Mouse (Mus musculus) lung, embryonic 14.5 days (tissue): ENCODE results near the gene Vmn2r41. TPM values are rescaled to one million over a fixed set of nuclear protein-coding genes. Genes with fewer than 3 reads are reported as not detected.
"Not testable (repeated sequence)": the region's sequence is repeated elsewhere in the genome, so short reads cannot be mapped to it uniquely, and the experiment has no call there.

Source experiments
- ATAC-seq: fragments of 200-750 bp; cut with Nextera tagmentation; 2 replicates; pipeline ENCODE4 v1.8.0; 2017; ENCODE audit warnings: mild to moderate bottlenecking, moderate TSS enrichment, moderate library complexity; ENCODE audit not compliant: insufficient read depth
- DNase-seq: peaks from one replicate; pipeline ENCODE4 v3.0.0-alpha.2; 2015
- H3K27ac ChIP-seq: fragments of 300-500 bp; sonication (generic); 2 replicates; pipeline ENCODE4 v1.5.1; 2014; ENCODE audit warnings: low read depth, mild to moderate bottlenecking, moderate library complexity
- H3K27me3 ChIP-seq: fragments of 300-500 bp; sonication (generic); 2 replicates; pipeline ENCODE4 v1.6.1; 2014; ENCODE audit warnings: low read length, control low read depth; ENCODE audit not compliant: insufficient read depth
- H3K36me3 ChIP-seq: fragments of 300-500 bp; sonication (generic); 2 replicates; pipeline ENCODE4 v1.6.1; 2014; ENCODE audit warnings: control low read depth; ENCODE audit not compliant: insufficient read depth
- H3K4me1 ChIP-seq: fragments of 300-500 bp; sonication (generic); 2 replicates; pipeline ENCODE4 v1.6.1; 2014; ENCODE audit warnings: antibody characterized with exemption, control low read depth; ENCODE audit not compliant: insufficient read depth
- H3K4me2 ChIP-seq: fragments of 300-500 bp; sonication (generic); 2 replicates; pipeline ENCODE4 v1.6.1; 2014; ENCODE audit warnings: mild to moderate bottlenecking
- H3K4me3 ChIP-seq: fragments of 300-500 bp; sonication (generic); 2 replicates; pipeline ENCODE4 v1.5.1; 2014; ENCODE audit warnings: low read depth, low read length
- H3K9ac ChIP-seq: fragments of 300-500 bp; sonication (generic); 2 replicates; pipeline ENCODE4 v1.6.1; 2014
- H3K9me3 ChIP-seq: fragments of 300-500 bp; sonication (generic); 2 replicates; pipeline ENCODE4 v1.6.1; 2016; ENCODE audit warnings: low read depth, low read length, control low read depth
- WGBS: fragments of 180-500 bp; shearing (Covaris S2); extraction: QIAGEN DNeasy Blood & Tissue Kit; methylation state at CpG from one replicate; pipeline ENCODE4 v1.1.7; 2014; 5-methylcytosine and 5-hydroxymethylcytosine counted together
- polyA plus RNA-seq: library from polyadenylated mRNA; unstranded; fragments of >200 nt; fragmentation: Nextera tagmentation; extraction: Ambion mirVana; gene quantifications from 2 replicates; pipeline ENCODE4 v1.2.1, GENCODE M21; 2014

Vmn2r41 gene
- polyA plus RNA-seq, result not detected in 2 replicates

DNA sequence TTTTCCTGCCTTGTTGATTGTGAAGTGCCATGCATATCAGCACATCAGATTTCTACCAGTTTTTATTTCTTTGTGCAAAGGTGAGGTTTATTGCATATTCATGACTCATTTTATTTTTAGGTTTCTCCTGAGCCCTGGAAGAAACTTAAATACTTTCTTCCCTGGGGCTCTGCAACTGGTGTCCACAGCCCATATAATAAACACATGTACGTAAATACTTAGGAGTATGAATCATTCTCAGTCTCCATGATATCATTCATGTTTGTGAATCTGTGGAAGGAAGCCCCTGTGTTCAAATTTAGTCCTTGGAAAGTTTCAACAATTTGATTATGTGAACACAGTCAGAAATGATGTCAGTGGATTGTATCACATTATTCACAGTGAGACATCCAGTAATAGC, at the start of gene Vmn2r41:
Vmn2r41 (minus strand) TSS at position 101 of the 400 bp plus-strand sequence.
- H3K4me3 ChIP-seq, H3K27ac ChIP-seq, H3K9me3 ChIP-seq, H3K27me3 ChIP-seq, H3K9ac ChIP-seq, H3K4me1 ChIP-seq, H3K4me2 ChIP-seq, DNase-seq, H3K36me3 ChIP-seq, ATAC-seq: not testable (repeated sequence)
- no CpG with 5 or more reads among the region's 1 CpGs for WGBS

DNA sequence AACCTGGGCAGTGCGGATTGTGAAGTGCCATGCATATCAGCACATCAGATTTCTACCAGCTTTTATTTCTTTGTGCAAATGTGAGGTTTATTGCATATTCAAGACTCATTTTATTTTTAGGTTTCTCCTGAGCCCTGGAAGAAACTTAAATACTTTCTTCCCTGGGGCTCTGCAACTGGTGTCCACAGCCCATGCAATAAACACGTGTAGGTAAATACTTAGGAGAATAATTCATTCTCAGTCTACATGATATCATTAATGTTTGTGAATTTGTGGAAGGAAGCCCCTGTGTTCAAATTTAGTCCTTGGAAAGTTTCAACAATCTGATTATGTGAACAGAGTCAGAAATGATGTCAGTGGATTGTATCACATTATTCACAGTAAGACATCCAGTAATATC, 38.8 kb upstream of the Vmn2r41 start, which contains the start of gene Vmn2r42:
Vmn2r42 (minus strand) TSS at position 101 of the 400 bp plus-strand sequence.
- H3K27me3 ChIP-seq, DNase-seq, ATAC-seq, H3K4me2 ChIP-seq, H3K9me3 ChIP-seq, H3K4me3 ChIP-seq, H3K9ac ChIP-seq, H3K27ac ChIP-seq, H3K36me3 ChIP-seq, H3K4me1 ChIP-seq: not testable (repeated sequence)
- WGBS, result no CpG with 5 or more reads among the region's 2 CpGs

DNA sequence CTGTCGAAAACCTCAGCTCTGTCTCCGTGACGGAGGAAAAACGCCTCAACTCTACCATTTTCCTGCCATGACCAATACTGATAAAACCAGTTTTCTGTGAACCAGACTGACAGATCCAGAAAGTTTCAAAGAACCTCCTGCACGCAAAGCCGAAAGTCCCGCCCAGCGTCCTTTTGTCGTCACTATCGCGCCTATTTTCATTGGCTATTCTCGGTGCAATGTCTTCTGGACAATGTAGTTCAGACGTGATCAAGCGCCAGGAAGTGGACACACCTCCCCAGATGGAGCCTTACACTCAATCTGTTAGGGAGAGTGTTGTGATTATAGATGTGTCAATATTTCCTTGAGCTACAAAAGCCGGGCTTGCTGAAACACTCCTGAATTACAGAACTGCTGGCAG, 68.6 kb downstream of the Vmn2r41 start:
- not testable (repeated sequence) for H3K27me3 ChIP-seq, H3K4me3 ChIP-seq, ATAC-seq, H3K4me1 ChIP-seq, H3K36me3 ChIP-seq, H3K9ac ChIP-seq, DNase-seq, H3K27ac ChIP-seq, H3K9me3 ChIP-seq, H3K4me2 ChIP-seq
- WGBS, result 46% methylated on average over 11 of the region's 15 CpGs

Other genes with a start within 250 kb of the Vmn2r41 start
- not detected in 2 replicates for gene Vmn2r42, start 38.7 kb upstream of the Vmn2r41 start, polyA plus RNA-seq
- not detected in 2 replicates for gene Vmn2r43, start 98.9 kb upstream of the Vmn2r41 start, polyA plus RNA-seq
- gene Vmn2r44, start 221.7 kb upstream of the Vmn2r41 start, polyA plus RNA-seq, result not detected in 2 replicates